Mouse (Mus musculus): ENCODE results near the gene Rrp36. TPM values are rescaled to one million over a fixed set of nuclear protein-coding genes. Genes with fewer than 3 reads are reported as not detected.
A peak's percentile ranks its signal among the peaks of the same experiment; 100 is the strongest.

Gene Rrp36
- total RNA-seq, 2 experiments from 2014 or later = 14.9 to 15.7 TPM

- no peak for TF ChIP-seq CTCF (IDR thresholded peaks at IDR 0.05)
- intact Hi-C loops (cut with DNase I) = no loop called here
- no peak for DNase-seq (ENCODE audit: extremely low spot score in 1 of 2, low spot score in 2 of 2)
- no peak overlapping the region for H3K27ac ChIP-seq
- H3K4me3 ChIP-seq = no peak overlapping the region
Observed at GRCm38 (mm10) chr17:46661981-46662380, 12.2 kb downstream of the Rrp36 start.

GRCm38 (mm10) chr17:46661351-46661750 is 12.8 kb downstream of the Rrp36 start:
- intact Hi-C loops (cut with DNase I) = no loop called here
- Histone ChIP-seq H3K4me3 (no peak overlapping the region), H3K27ac (no peak overlapping the region)
- no peak for TF ChIP-seq CTCF (IDR thresholded peaks at IDR 0.05)
- DNase-seq (ENCODE audit: extremely low spot score in 1 of 2, low spot score in 2 of 2) = no peak

GRCm38 (mm10) chr17:46656054-46656453 is 18.1 kb downstream of the Rrp36 start:
- intact Hi-C loops (cut with DNase I) = no loop called here
- no peak overlapping the region for H3K4me3 ChIP-seq
- H3K27ac ChIP-seq = no peak overlapping the region
- no peak for DNase-seq (ENCODE audit: extremely low spot score in 1 of 2, low spot score in 2 of 2)
- TF ChIP-seq CTCF (IDR thresholded peaks at IDR 0.05) = no peak

GRCm38 (mm10) chr17:46651755-46652547 is 22.2 kb downstream of the Rrp36 start:
- intact Hi-C loops (cut with DNase I) = loop anchor here (2.0 kb wide), 1 partner anchor 23 kb away; the partner anchor contains the start of gene Rrp36
- no peak overlapping the region for H3K27ac ChIP-seq
- no peak overlapping the region for H3K4me3 ChIP-seq
- no peak for DNase-seq (ENCODE audit: extremely low spot score in 1 of 2, low spot score in 2 of 2)
- no peak for TF ChIP-seq CTCF (IDR thresholded peaks at IDR 0.05)

GRCm38 (mm10) chr17:46651292-46651691 is 22.9 kb downstream of the Rrp36 start:
- intact Hi-C loops (cut with DNase I) = loop anchor here (2.0 kb wide), 1 partner anchor 24 kb away; the partner anchor contains the start of gene Rrp36
- Histone ChIP-seq H3K27ac (no peak overlapping the region), H3K4me3 (peak overlapping the region; percentile 68)
- TF ChIP-seq CTCF (IDR thresholded peaks at IDR 0.05) = no peak
- no peak for DNase-seq (ENCODE audit: extremely low spot score in 1 of 2, low spot score in 2 of 2)

GRCm38 (mm10) chr17:46650232-46651031 is 23.7 kb downstream of the Rrp36 start, which contains the start of gene Cul7:
TSS of gene Cul7 (plus strand) at chr17:46650337.
- no peak; the same call in 1 of the 2 replicates for TF ChIP-seq CTCF (IDR thresholded peaks at IDR 0.05)
- Histone ChIP-seq H3K27ac (peak within 1 kb of the TSS; percentile 88), H3K4me3 (peak within 1 kb of the TSS; percentile 68)
- DNase-seq (ENCODE audit: extremely low spot score in 1 of 2, low spot score in 2 of 2) = peak; percentile 90 to 91
- intact Hi-C loops (cut with DNase I) = loop anchor here (2.0 kb wide), 1 partner anchor 24 kb away; the partner anchor contains the start of gene Rrp36

- no peak for TF ChIP-seq CTCF (IDR thresholded peaks at IDR 0.05)
- Histone ChIP-seq H3K27ac (peak overlapping the region; percentile 88), H3K4me3 (peak overlapping the region; percentile 68)
- DNase-seq (ENCODE audit: extremely low spot score in 1 of 2, low spot score in 2 of 2) = no peak
- intact Hi-C loops (cut with DNase I) = loop anchor here (2.0 to 10.0 kb wide), 2 partner anchors 25 to 95 kb away; partner anchors contain the start of genes Rrp36 and Srf
Observed at GRCm38 (mm10) chr17:46649811-46650210, 24.3 kb downstream of the Rrp36 start.

GRCm38 (mm10) chr17:46648436-46648835 is 25.7 kb downstream of the Rrp36 start:
- TF ChIP-seq CTCF (IDR thresholded peaks at IDR 0.05) = no peak
- Histone ChIP-seq H3K27ac (no peak overlapping the region), H3K4me3 (no peak overlapping the region)
- intact Hi-C loops (cut with DNase I) = loop anchor here (10.0 kb wide), 1 partner anchor 94 kb away; the partner anchor contains the start of gene Srf
- DNase-seq (ENCODE audit: extremely low spot score in 1 of 2, low spot score in 2 of 2) = no peak

GRCm38 (mm10) chr17:46647279-46647678 is 26.9 kb downstream of the Rrp36 start:
- intact Hi-C loops (cut with DNase I) = loop anchor here (10.0 kb wide), 1 partner anchor 92 kb away; the partner anchor contains the start of gene Srf
- TF ChIP-seq CTCF (IDR thresholded peaks at IDR 0.05) = no peak
- no peak for DNase-seq (ENCODE audit: extremely low spot score in 1 of 2, low spot score in 2 of 2)
- Histone ChIP-seq H3K4me3 (no peak overlapping the region), H3K27ac (no peak overlapping the region)

GRCm38 (mm10) chr17:46646322-46646662 is 27.9 kb downstream of the Rrp36 start:
- intact Hi-C loops (cut with DNase I) = loop anchor here (10.0 kb wide), 1 partner anchor 91 kb away; the partner anchor contains the start of gene Srf
- Histone ChIP-seq H3K27ac (peak overlapping the region; percentile 95), H3K4me3 (peak overlapping the region; percentile 100)
- no peak for DNase-seq (ENCODE audit: extremely low spot score in 1 of 2, low spot score in 2 of 2)
- TF ChIP-seq CTCF (IDR thresholded peaks at IDR 0.05) = no peak

GRCm38 (mm10) chr17:46645561-46646321 is 28.4 kb downstream of the Rrp36 start, which contains the start of the genes Klc4 and Mrpl2:
TSS of gene Klc4 (minus strand) at chr17:46646022.
TSS of gene Mrpl2 (plus strand) at chr17:46646229.
- Histone ChIP-seq H3K27ac (peak within 1 kb of the TSS; percentile 95), H3K4me3 (peak within 1 kb of the TSS; percentile 100)
- no peak; the same call in 1 of the 2 replicates for TF ChIP-seq CTCF (IDR thresholded peaks at IDR 0.05)
- peak; percentile 98 to 100 for DNase-seq (ENCODE audit: extremely low spot score in 1 of 2, low spot score in 2 of 2)
- intact Hi-C loops (cut with DNase I) = loop anchor here (2.0 to 10.0 kb wide), 2 partner anchors 67 to 91 kb away; partner anchors contain the start of gene Srf
